Mouse (Mus musculus): Measurements from ENCODE around the gene Tmem150c. TPM values are rescaled to one million over a fixed set of nuclear protein-coding genes. Genes with fewer than 3 reads are reported as not detected.

Gene Tmem150c
- polyA plus RNA-seq, 1 experiment from 2014 or later: 4.5 TPM

- Histone ChIP-seq H3K4me1 (ENCODE audit: control insufficient read depth, insufficient read depth, low read length) (peaks cover 4% of the 10 kb centered on the region; the same call in 1 of the 2 replicates), H3K9me3 (ENCODE audit: control insufficient read depth, low read length) (no peaks in the 10 kb centered on the region), H3K9ac (ENCODE audit: low read length) (no peak overlapping the region), H3K4me3 (ENCODE audit: low read depth, low read length) (no peak overlapping the region), H3K27ac (ENCODE audit: low read depth, low read length) (no peak overlapping the region), H3K36me3 (ENCODE audit: control insufficient read depth, insufficient read depth, low read length) (no peaks in the 10 kb centered on the region), H3K27me3 (ENCODE audit: control insufficient read depth, insufficient read depth, low read length) (no peaks in the 10 kb centered on the region), H3K4me2 (ENCODE audit: low read depth) (no peak overlapping the region)
- no peak for ATAC-seq (ENCODE audit: insufficient read depth, low FRiP score, low TSS enrichment)
- DNase-seq (ENCODE audit: low spot score): no peak
- 62% methylated on average over 7 of the region's 7 CpGs for WGBS
These were observed 36.3 kb downstream of the Tmem150c start for GRCm38 (mm10) chr5:100123283-100123682.

GRCm38 (mm10) chr5:100121170-100121569 lies 38.4 kb downstream of the Tmem150c start:
- Histone ChIP-seq H3K9me3 (ENCODE audit: control insufficient read depth, low read length) (0 out of 2 replicates have a peak, but pooled peaks cover 2% of the 10 kb centered on the region), H3K27ac (ENCODE audit: low read depth, low read length) (no peak overlapping the region), H3K9ac (ENCODE audit: low read length) (peak overlapping the region; percentile 22; the same call in 1 of the 2 replicates), H3K36me3 (ENCODE audit: control insufficient read depth, insufficient read depth, low read length) (no peaks in the 10 kb centered on the region), H3K4me3 (ENCODE audit: low read depth, low read length) (no peak overlapping the region), H3K4me1 (ENCODE audit: control insufficient read depth, insufficient read depth, low read length) (peaks cover 4% of the 10 kb centered on the region; the same call in 1 of the 2 replicates), H3K27me3 (ENCODE audit: control insufficient read depth, insufficient read depth, low read length) (no peaks in the 10 kb centered on the region), H3K4me2 (ENCODE audit: low read depth) (peak overlapping the region; percentile 35)
- WGBS: 50% methylated on average over 7 of the region's 7 CpGs
- ATAC-seq (ENCODE audit: insufficient read depth, low FRiP score, low TSS enrichment) (no peak), DNase-seq (ENCODE audit: low spot score) (no peak)

GRCm38 (mm10) chr5:100120711-100121141 lies 38.9 kb downstream of the Tmem150c start:
- Histone ChIP-seq H3K36me3 (ENCODE audit: control insufficient read depth, insufficient read depth, low read length) (no peaks in the 10 kb centered on the region), H3K27ac (ENCODE audit: low read depth, low read length) (no peak overlapping the region), H3K4me1 (ENCODE audit: control insufficient read depth, insufficient read depth, low read length) (peaks cover 4% of the 10 kb centered on the region; the same call in 1 of the 2 replicates), H3K4me3 (ENCODE audit: low read depth, low read length) (no peak overlapping the region), H3K27me3 (ENCODE audit: control insufficient read depth, insufficient read depth, low read length) (no peaks in the 10 kb centered on the region), H3K9me3 (ENCODE audit: control insufficient read depth, low read length) (0 out of 2 replicates have a peak, but pooled peaks cover 2% of the 10 kb centered on the region), H3K4me2 (ENCODE audit: low read depth) (peak overlapping the region; percentile 35), H3K9ac (ENCODE audit: low read length) (peak overlapping the region; percentile 22)
- WGBS: 4% methylated on average over 20 of the region's 20 CpGs
- DNase-seq (ENCODE audit: low spot score) (peak; percentile 21), ATAC-seq (ENCODE audit: insufficient read depth, low FRiP score, low TSS enrichment) (no peak)

- no peaks in the 10 kb centered on the region for H3K36me3 ChIP-seq (ENCODE audit: control insufficient read depth, insufficient read depth, low read length)
- H3K4me2 ChIP-seq (ENCODE audit: low read depth): no peak overlapping the region
- H3K4me3 ChIP-seq (ENCODE audit: low read depth, low read length): no peak overlapping the region
- 50% methylated on average over 8 of the region's 8 CpGs for WGBS
- no peak overlapping the region for H3K9ac ChIP-seq (ENCODE audit: low read length)
- H3K9me3 ChIP-seq (ENCODE audit: control insufficient read depth, low read length): 0 out of 2 replicates have a peak, but pooled peaks cover 2% of the 10 kb centered on the region
- no peak overlapping the region for H3K27ac ChIP-seq (ENCODE audit: low read depth, low read length)
- no peaks in the 10 kb centered on the region for H3K27me3 ChIP-seq (ENCODE audit: control insufficient read depth, insufficient read depth, low read length)
- peaks cover 4% of the 10 kb centered on the region; the same call in 1 of the 2 replicates for H3K4me1 ChIP-seq (ENCODE audit: control insufficient read depth, insufficient read depth, low read length)
- DNase-seq (ENCODE audit: low spot score): no peak
- no peak for ATAC-seq (ENCODE audit: insufficient read depth, low FRiP score, low TSS enrichment)
These were observed 40.3 kb downstream of the Tmem150c start for GRCm38 (mm10) chr5:100119331-100119730.

- no peak overlapping the region for H3K9ac ChIP-seq (ENCODE audit: low read length)
- H3K9me3 ChIP-seq (ENCODE audit: control insufficient read depth, low read length): 0 out of 2 replicates have a peak, but pooled peaks cover 2% of the 10 kb centered on the region
- ATAC-seq (ENCODE audit: insufficient read depth, low FRiP score, low TSS enrichment) (no peak), DNase-seq (ENCODE audit: low spot score) (no peak)
- no peak overlapping the region for H3K4me2 ChIP-seq (ENCODE audit: low read depth)
- no peaks in the 10 kb centered on the region for H3K4me1 ChIP-seq (ENCODE audit: control insufficient read depth, insufficient read depth, low read length)
- no peak overlapping the region for H3K27ac ChIP-seq (ENCODE audit: low read depth, low read length)
- H3K4me3 ChIP-seq (ENCODE audit: low read depth, low read length): no peak overlapping the region
- H3K36me3 ChIP-seq (ENCODE audit: control insufficient read depth, insufficient read depth, low read length): no peaks in the 10 kb centered on the region
- no peaks in the 10 kb centered on the region for H3K27me3 ChIP-seq (ENCODE audit: control insufficient read depth, insufficient read depth, low read length)
- WGBS: 37% methylated on average over 5 of the region's 5 CpGs
These were observed 46.2 kb downstream of the Tmem150c start for GRCm38 (mm10) chr5:100113403-100113802.

GRCm38 (mm10) chr5:100110581-100110980 lies 49.0 kb downstream of the Tmem150c start:
- no peaks in the 10 kb centered on the region for H3K27me3 ChIP-seq (ENCODE audit: control insufficient read depth, insufficient read depth, low read length)
- H3K4me1 ChIP-seq (ENCODE audit: control insufficient read depth, insufficient read depth, low read length): no peaks in the 10 kb centered on the region
- no peak overlapping the region for H3K27ac ChIP-seq (ENCODE audit: low read depth, low read length)
- WGBS: 85% methylated on average over 3 of the region's 3 CpGs
- no peaks in the 10 kb centered on the region for H3K9me3 ChIP-seq (ENCODE audit: control insufficient read depth, low read length)
- no peak overlapping the region for H3K4me2 ChIP-seq (ENCODE audit: low read depth)
- DNase-seq (ENCODE audit: low spot score): no peak
- no peaks in the 10 kb centered on the region for H3K36me3 ChIP-seq (ENCODE audit: control insufficient read depth, insufficient read depth, low read length)
- no peak overlapping the region for H3K4me3 ChIP-seq (ENCODE audit: low read depth, low read length)
- no peak overlapping the region for H3K9ac ChIP-seq (ENCODE audit: low read length)
- no peak for ATAC-seq (ENCODE audit: insufficient read depth, low FRiP score, low TSS enrichment)

GRCm38 (mm10) chr5:100109543-100110282 lies 49.9 kb downstream of the Tmem150c start:
- Histone ChIP-seq H3K36me3 (ENCODE audit: control insufficient read depth, insufficient read depth, low read length) (no peaks in the 10 kb centered on the region), H3K27ac (ENCODE audit: low read depth, low read length) (no peak overlapping the region), H3K27me3 (ENCODE audit: control insufficient read depth, insufficient read depth, low read length) (no peaks in the 10 kb centered on the region), H3K4me3 (ENCODE audit: low read depth, low read length) (no peak overlapping the region), H3K4me2 (ENCODE audit: low read depth) (no peak overlapping the region), H3K9ac (ENCODE audit: low read length) (no peak overlapping the region), H3K9me3 (ENCODE audit: control insufficient read depth, low read length) (no peaks in the 10 kb centered on the region), H3K4me1 (ENCODE audit: control insufficient read depth, insufficient read depth, low read length) (no peaks in the 10 kb centered on the region)
- whole genome bisulfite sequencing: 58% methylated on average over 7 of the region's 7 CpGs
- DNase-seq (ENCODE audit: low spot score) (no peak), ATAC-seq (ENCODE audit: insufficient read depth, low FRiP score, low TSS enrichment) (no peak)

- no peaks in the 10 kb centered on the region for H3K36me3 ChIP-seq (ENCODE audit: control insufficient read depth, insufficient read depth, low read length)
- no peak overlapping the region for H3K4me2 ChIP-seq (ENCODE audit: low read depth)
- no peaks in the 10 kb centered on the region for H3K27me3 ChIP-seq (ENCODE audit: control insufficient read depth, insufficient read depth, low read length)
- no peaks in the 10 kb centered on the region for H3K4me1 ChIP-seq (ENCODE audit: control insufficient read depth, insufficient read depth, low read length)
- WGBS: 67% methylated on average over 9 of the region's 9 CpGs
- H3K9me3 ChIP-seq (ENCODE audit: control insufficient read depth, low read length): no peaks in the 10 kb centered on the region
- H3K9ac ChIP-seq (ENCODE audit: low read length): no peak overlapping the region
- no peak overlapping the region for H3K4me3 ChIP-seq (ENCODE audit: low read depth, low read length)
- H3K27ac ChIP-seq (ENCODE audit: low read depth, low read length): no peak overlapping the region
- DNase-seq (ENCODE audit: low spot score) (no peak), ATAC-seq (ENCODE audit: insufficient read depth, low FRiP score, low TSS enrichment) (no peak)
These were observed 50.7 kb downstream of the Tmem150c start for GRCm38 (mm10) chr5:100108866-100109265.

GRCm38 (mm10) chr5:100102395-100102794 lies 57.2 kb downstream of the Tmem150c start:
- no peak overlapping the region for H3K4me2 ChIP-seq (ENCODE audit: low read depth)
- H3K9ac ChIP-seq (ENCODE audit: low read length): no peak overlapping the region
- H3K9me3 ChIP-seq (ENCODE audit: control insufficient read depth, low read length): no peaks in the 10 kb centered on the region
- no peak overlapping the region for H3K27ac ChIP-seq (ENCODE audit: low read depth, low read length)
- ATAC-seq (ENCODE audit: insufficient read depth, low FRiP score, low TSS enrichment): no peak
- no peak overlapping the region for H3K4me3 ChIP-seq (ENCODE audit: low read depth, low read length)
- H3K36me3 ChIP-seq (ENCODE audit: control insufficient read depth, insufficient read depth, low read length): no peaks in the 10 kb centered on the region
- H3K27me3 ChIP-seq (ENCODE audit: control insufficient read depth, insufficient read depth, low read length): no peaks in the 10 kb centered on the region
- no peaks in the 10 kb centered on the region for H3K4me1 ChIP-seq (ENCODE audit: control insufficient read depth, insufficient read depth, low read length)
- DNase-seq (ENCODE audit: low spot score): no peak
- 94% methylated on average over 1 of the region's 1 CpGs for WGBS

All from neural tube, embryonic 11.5 days (tissue).